Mouse (Mus musculus): Measurements from ENCODE around the gene 4930438A08Rik. TPM values are rescaled to one million over a fixed set of nuclear protein-coding genes. Genes with fewer than 3 reads are reported as not detected.
"Not testable (repeated sequence)": the region's sequence is repeated elsewhere in the genome, so short reads cannot be mapped to it uniquely, and the experiment has no call there.

4930438A08Rik gene
- polyA plus RNA-seq, 1 experiment: not detected

GRCm38 (mm10) chr11:58303594-58303993 lies 29.0 kb downstream of the 4930438A08Rik start:
- 20% methylated on average over 7 of the region's 7 CpGs for WGBS
- Histone ChIP-seq H3K27ac (ENCODE audit: insufficient read depth, low read length) (no peak overlapping the region), H3K4me3 (replicated peaks; ENCODE audit: insufficient read depth, low read depth, low read length) (no peak overlapping the region), H3K4me1 (ENCODE audit: control insufficient read depth, insufficient read depth, low read length) (no peaks in the 10 kb centered on the region), H3K27me3 (ENCODE audit: control insufficient read depth, insufficient read depth, low read length) (no peaks in the 10 kb centered on the region)
- no peak for TF ChIP-seq POLR2A (IDR thresholded peaks at IDR 0.05; ENCODE audit: borderline replicate concordance, insufficient read depth, low read length)
- no peak for TF ChIP-seq CTCF (IDR thresholded peaks at IDR 0.05; ENCODE audit: borderline replicate concordance, insufficient read depth, low read depth, low read length)
- no peak for DNase-seq

GRCm38 (mm10) chr11:58305299-58305698 lies 30.7 kb downstream of the 4930438A08Rik start:
- H3K27ac ChIP-seq (ENCODE audit: insufficient read depth, low read length); DNase-seq: not testable (repeated sequence)
- 94% methylated on average over 8 of the region's 8 CpGs for WGBS

GRCm38 (mm10) chr11:58306860-58307308 lies 32.3 kb downstream of the 4930438A08Rik start, which contains the start of gene Zfp692:
Gene Zfp692 (plus strand): TSS chr11:58307069.
- H3K27ac ChIP-seq (ENCODE audit: insufficient read depth, low read length): peak within 1 kb of the TSS; percentile 43; the same call in 1 of the 2 replicates
- WGBS: under 1% methylated on average over 34 of the region's 34 CpGs
- peak within 1 kb of the TSS; percentile 72 for H3K4me3 ChIP-seq (replicated peaks; ENCODE audit: insufficient read depth, low read depth, low read length)
- H3K4me1 ChIP-seq (ENCODE audit: control insufficient read depth, insufficient read depth, low read length): no peaks in the 10 kb centered on the region
- H3K27me3 ChIP-seq (ENCODE audit: control insufficient read depth, insufficient read depth, low read length): no peaks in the 10 kb centered on the region
- TF ChIP-seq POLR2A (IDR thresholded peaks at IDR 0.05; ENCODE audit: borderline replicate concordance, insufficient read depth, low read length): peak; percentile 43; the same call in 1 of the 2 replicates
- no peak for TF ChIP-seq CTCF (IDR thresholded peaks at IDR 0.05; ENCODE audit: borderline replicate concordance, insufficient read depth, low read depth, low read length)
- peak; percentile 96 to 98 for DNase-seq

More at GRCm38 (mm10) chr11:58305299-58305698, 30.7 kb downstream of the 4930438A08Rik start:
- H3K4me1 ChIP-seq (ENCODE audit: control insufficient read depth, insufficient read depth, low read length); H3K4me3 ChIP-seq (replicated peaks; ENCODE audit: insufficient read depth, low read depth, low read length); H3K27me3 ChIP-seq (ENCODE audit: control insufficient read depth, insufficient read depth, low read length): not testable (repeated sequence)

DNA sequence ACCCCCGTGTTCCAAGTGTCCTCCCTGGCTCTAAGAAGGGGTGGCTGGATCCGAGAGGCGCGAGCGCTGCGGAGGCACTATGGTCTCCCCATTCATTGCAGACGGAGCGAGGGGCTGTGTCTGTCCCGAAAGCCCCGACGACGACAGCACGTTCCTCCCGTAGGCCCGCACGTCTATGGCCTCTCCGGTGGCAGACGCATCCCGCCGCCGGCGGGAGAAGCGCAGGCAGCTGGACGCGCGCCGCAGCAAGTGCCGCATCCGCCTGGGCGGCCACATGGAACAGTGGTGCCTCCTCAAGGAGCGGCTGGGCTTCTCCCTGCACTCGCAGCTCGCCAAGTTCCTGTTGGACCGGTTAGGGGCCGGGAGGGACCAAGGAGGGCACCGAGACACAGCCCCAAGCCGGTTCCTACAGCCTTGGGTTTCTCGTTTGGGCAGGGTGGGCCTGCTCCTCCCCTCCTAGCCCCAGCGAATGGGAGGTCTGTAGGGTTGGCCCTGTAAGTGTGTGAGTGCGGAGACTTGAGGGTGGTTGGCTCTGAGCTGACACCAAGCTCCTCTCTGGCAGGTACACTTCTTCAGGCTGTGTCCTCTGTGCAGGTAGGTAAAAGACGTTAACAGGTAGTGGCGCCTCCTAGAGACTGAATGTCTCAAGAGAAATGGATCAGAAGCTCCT lies 32.9 kb downstream of the 4930438A08Rik start:
- H3K4me1 ChIP-seq (ENCODE audit: control insufficient read depth, insufficient read depth, low read length): no peaks in the 10 kb centered on the region
- under 1% methylated on average over 42 of the region's 42 CpGs for WGBS
- peak overlapping the region; percentile 43; the same call in 1 of the 2 replicates for H3K27ac ChIP-seq (ENCODE audit: insufficient read depth, low read length)
- H3K4me3 ChIP-seq (replicated peaks; ENCODE audit: insufficient read depth, low read depth, low read length): peak overlapping the region; percentile 72
- no peaks in the 10 kb centered on the region for H3K27me3 ChIP-seq (ENCODE audit: control insufficient read depth, insufficient read depth, low read length)
- TF ChIP-seq POLR2A (IDR thresholded peaks at IDR 0.05; ENCODE audit: borderline replicate concordance, insufficient read depth, low read length) (no peak), CTCF (IDR thresholded peaks at IDR 0.05; ENCODE audit: borderline replicate concordance, insufficient read depth, low read depth, low read length) (0 out of 2 replicates have a peak, but pooled peaks have one; percentile 3)
- peak; percentile 64 to 71 for DNase-seq

DNA sequence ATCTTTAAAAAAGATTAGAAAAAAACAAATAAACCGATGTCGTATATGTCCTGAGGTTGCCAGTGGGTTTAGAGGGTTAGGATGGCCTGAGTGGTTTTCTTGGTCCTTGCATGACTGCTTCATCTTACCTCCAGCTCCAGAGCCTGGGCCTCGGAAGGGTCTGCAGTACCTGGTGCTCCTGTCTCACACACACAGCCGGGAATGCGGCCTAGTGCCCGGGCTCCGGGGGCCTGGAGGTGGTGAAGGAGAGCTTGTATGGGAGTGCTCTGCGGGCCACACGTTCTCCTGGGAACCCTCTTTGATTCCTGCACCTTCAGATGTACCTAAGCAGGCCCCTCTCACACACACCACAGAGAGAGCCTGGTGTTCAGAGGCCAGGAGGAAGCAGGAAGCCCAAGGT lies 34.1 kb downstream of the 4930438A08Rik start:
- DNase-seq: no peak
- WGBS: 96% methylated on average over 9 of the region's 9 CpGs
- no peaks in the 10 kb centered on the region for H3K27me3 ChIP-seq (ENCODE audit: control insufficient read depth, insufficient read depth, low read length)
- no peak overlapping the region for H3K4me3 ChIP-seq (replicated peaks; ENCODE audit: insufficient read depth, low read depth, low read length)
- H3K4me1 ChIP-seq (ENCODE audit: control insufficient read depth, insufficient read depth, low read length): no peaks in the 10 kb centered on the region
- no peak overlapping the region for H3K27ac ChIP-seq (ENCODE audit: insufficient read depth, low read length)
- TF ChIP-seq CTCF (IDR thresholded peaks at IDR 0.05; ENCODE audit: borderline replicate concordance, insufficient read depth, low read depth, low read length) (no peak), POLR2A (IDR thresholded peaks at IDR 0.05; ENCODE audit: borderline replicate concordance, insufficient read depth, low read length) (no peak)

DNA sequence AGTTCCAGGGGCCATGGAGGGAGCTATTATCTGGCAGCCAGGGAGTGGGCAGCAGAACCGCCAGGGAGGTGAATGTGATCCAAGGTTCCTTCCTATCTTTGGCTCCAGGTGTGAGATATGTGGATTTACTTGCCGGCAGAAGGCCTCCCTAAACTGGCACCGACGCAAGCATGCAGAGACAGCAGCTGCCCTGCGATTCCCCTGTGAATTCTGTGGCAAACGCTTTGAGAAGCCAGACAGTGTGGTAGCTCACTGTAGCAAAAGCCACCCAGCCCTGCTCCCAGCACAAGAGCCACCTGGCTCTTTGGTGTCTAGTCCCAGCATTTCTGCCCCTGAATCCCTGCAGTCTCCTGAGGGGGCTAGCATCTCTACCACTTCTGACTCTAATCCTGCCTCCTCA lies 39.5 kb downstream of the 4930438A08Rik start:
- Histone ChIP-seq H3K4me1 (ENCODE audit: control insufficient read depth, insufficient read depth, low read length) (no peaks in the 10 kb centered on the region), H3K27ac (ENCODE audit: insufficient read depth, low read length) (0 out of 2 replicates have a peak overlapping the region, but pooled peaks have one; percentile 13), H3K4me3 (replicated peaks; ENCODE audit: insufficient read depth, low read depth, low read length) (no peak overlapping the region), H3K27me3 (ENCODE audit: control insufficient read depth, insufficient read depth, low read length) (no peaks in the 10 kb centered on the region)
- peak in 1 of 2 experiments; percentile 37 for DNase-seq
- 11% methylated on average over 6 of the region's 6 CpGs for WGBS
- no peak for TF ChIP-seq CTCF (IDR thresholded peaks at IDR 0.05; ENCODE audit: borderline replicate concordance, insufficient read depth, low read depth, low read length)
- no peak for TF ChIP-seq POLR2A (IDR thresholded peaks at IDR 0.05; ENCODE audit: borderline replicate concordance, insufficient read depth, low read length)

- no peak overlapping the region for H3K27ac ChIP-seq (ENCODE audit: insufficient read depth, low read length)
- no peaks in the 10 kb centered on the region for H3K27me3 ChIP-seq (ENCODE audit: control insufficient read depth, insufficient read depth, low read length)
- no peak for TF ChIP-seq CTCF (IDR thresholded peaks at IDR 0.05; ENCODE audit: borderline replicate concordance, insufficient read depth, low read depth, low read length)
- no peak for TF ChIP-seq POLR2A (IDR thresholded peaks at IDR 0.05; ENCODE audit: borderline replicate concordance, insufficient read depth, low read length)
- no peak overlapping the region for H3K4me3 ChIP-seq (replicated peaks; ENCODE audit: insufficient read depth, low read depth, low read length)
- 95% methylated on average over 5 of the region's 5 CpGs for WGBS
- H3K4me1 ChIP-seq (ENCODE audit: control insufficient read depth, insufficient read depth, low read length): peaks cover 3% of the 10 kb centered on the region; the same call in 1 of the 2 replicates
- no peak for DNase-seq
Measured at GRCm38 (mm10) chr11:58315536-58316168, 41.1 kb downstream of the 4930438A08Rik start.

GRCm38 (mm10) chr11:58316344-58316743 lies 41.7 kb downstream of the 4930438A08Rik start:
- TF ChIP-seq CTCF (IDR thresholded peaks at IDR 0.05; ENCODE audit: borderline replicate concordance, insufficient read depth, low read depth, low read length) (no peak), POLR2A (IDR thresholded peaks at IDR 0.05; ENCODE audit: borderline replicate concordance, insufficient read depth, low read length) (0 out of 2 replicates have a peak, but pooled peaks have one; percentile 23)
- DNase-seq: no peak
- Histone ChIP-seq H3K4me3 (replicated peaks; ENCODE audit: insufficient read depth, low read depth, low read length) (no peak overlapping the region), H3K4me1 (ENCODE audit: control insufficient read depth, insufficient read depth, low read length) (peaks cover 3% of the 10 kb centered on the region; the same call in 1 of the 2 replicates), H3K27me3 (ENCODE audit: control insufficient read depth, insufficient read depth, low read length) (no peaks in the 10 kb centered on the region), H3K27ac (ENCODE audit: insufficient read depth, low read length) (no peak overlapping the region)
- 90% methylated on average over 17 of the region's 17 CpGs for WGBS
